Mouse (Mus musculus) E14TG2a.4 (cell line): ENCODE measurements around the gene Pin1.

ENCODE experiments used
- CTCF ChIP-seq: conservative IDR thresholded peaks from 2 replicates; pipeline ENCODE4 v1.5.1; 2014; ENCODE audit warnings: low read length
- NANOG ChIP-seq: IDR thresholded peaks from 2 replicates; pipeline ENCODE4 v1.6.1; 2014; ENCODE audit warnings: borderline replicate concordance, low read length, mixed read lengths
- POU5F1 ChIP-seq: IDR thresholded peaks from 2 replicates; pipeline ENCODE4 v1.6.1; 2014; ENCODE audit warnings: low read length, borderline replicate concordance

GRCm38 (mm10) chr9:20664982-20665637 is 13.2 kb downstream of the Pin1 start:
- TF ChIP-seq CTCF (no peak), NANOG (no peak), POU5F1 (no peak)
